Comparison of ENCODE assay signal across 14 mouse cellular contexts in the genomic region with DNA sequence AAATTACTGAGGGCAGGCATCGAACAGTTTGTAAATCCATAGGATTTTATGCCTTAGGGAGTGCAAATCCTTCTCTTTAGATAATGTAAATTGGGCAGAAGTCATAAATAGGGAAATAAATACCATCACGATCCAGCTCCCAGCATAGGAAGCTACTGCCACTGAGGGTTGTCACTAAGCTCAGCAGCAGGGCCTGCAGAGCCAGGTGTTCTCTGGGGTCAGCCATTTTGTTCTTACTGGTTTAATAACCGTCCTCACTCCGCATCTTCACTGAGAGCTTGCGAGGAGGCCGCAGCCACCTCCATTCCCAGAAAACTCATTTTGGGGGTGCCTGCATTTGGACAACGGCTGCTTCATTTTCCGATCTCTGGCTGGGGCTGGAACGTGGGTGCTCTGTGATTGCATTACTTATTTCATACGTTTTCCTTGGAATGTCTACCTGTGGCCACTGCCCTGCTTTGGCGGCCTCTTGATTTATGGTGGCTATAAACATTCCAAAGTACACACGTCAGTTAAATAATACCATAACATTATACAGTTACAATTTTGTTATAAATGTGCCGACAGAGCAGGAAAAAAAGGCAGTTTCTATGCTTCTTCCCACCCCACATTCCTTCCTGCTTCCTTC.
DNase-seq lines count a peak whose midpoint lies in the region; ATAC-seq lines count a peak whose summit lies in the region.
"Had no signal": no experiment of that assay in that cellular context is flagged by ENCODE, and none has a peak within 500 bp of the region (broad histone marks: within the 10 kb centered on the region; RNA-seq: fewer than 3 reads in every experiment).

No protein-coding gene starts in this region.

- WGBS in forebrain, embryonic 10.5 days, result 83% methylated on average over 13 of the region's 13 CpGs
- WGBS in forebrain, embryonic 13.5 days, result 78% methylated on average over 13 of the region's 13 CpGs
- WGBS in liver, embryonic 13.5 days (ENCODE audit: insufficient replicate concordance), result 74% methylated on average over 13 of the region's 13 CpGs
- 43% methylated on average over 13 of the region's 13 CpGs for WGBS in limb, embryonic 11.5 days
- WGBS in stomach, embryonic 15.5 days, result 53% methylated on average over 13 of the region's 13 CpGs
- WGBS in hindbrain, embryonic 11.5 days, result 79% methylated on average over 13 of the region's 13 CpGs

- no peaks in the 10 kb centered on the region for H3K36me3 ChIP-seq in forebrain, embryonic 10.5 days (replicated peaks)
- no peaks in the 10 kb centered on the region for H3K36me3 ChIP-seq in forebrain, embryonic 13.5 days (ENCODE audit: poor library complexity, severe bottlenecking)
- no peaks in the 10 kb centered on the region for H3K36me3 ChIP-seq in liver, embryonic 13.5 days
- no peaks in the 10 kb centered on the region for H3K36me3 ChIP-seq in limb, embryonic 11.5 days (ENCODE audit: control insufficient read depth, insufficient read depth, low read length)
- H3K36me3 ChIP-seq in stomach, embryonic 15.5 days, result no peaks in the 10 kb centered on the region
- no peaks in the 10 kb centered on the region for H3K36me3 ChIP-seq in hindbrain, embryonic 11.5 days (ENCODE audit: control insufficient read depth, insufficient read depth, low read length)

- H3K27ac ChIP-seq in forebrain, embryonic 10.5 days, result no peak overlapping the region
- H3K27ac ChIP-seq in forebrain, embryonic 13.5 days, result no peak overlapping the region
- H3K27ac ChIP-seq in liver, embryonic 13.5 days, result peak overlapping the region; percentile 6; the same call in 1 of the 2 replicates
- no peak overlapping the region for H3K27ac ChIP-seq in limb, embryonic 11.5 days (replicated peaks; ENCODE audit: low read depth, low read length)
- H3K27ac ChIP-seq in stomach, embryonic 15.5 days, result peak overlapping the region; percentile 82
- no peak overlapping the region for H3K27ac ChIP-seq in hindbrain, embryonic 11.5 days (ENCODE audit: low read depth, low read length)
- H3K27ac ChIP-seq: gastrocnemius, adult 2 months had no signal

- peaks cover 20% of the 10 kb centered on the region; the same call in 1 of the 2 replicates for H3K9me3 ChIP-seq in forebrain, embryonic 10.5 days
- peaks cover 7% of the 10 kb centered on the region for H3K9me3 ChIP-seq in forebrain, embryonic 13.5 days (replicated peaks)
- no peaks in the 10 kb centered on the region for H3K9me3 ChIP-seq in liver, embryonic 13.5 days (replicated peaks)
- peaks cover 4% of the 10 kb centered on the region; the same call in 1 of the 2 replicates for H3K9me3 ChIP-seq in limb, embryonic 11.5 days (ENCODE audit: control insufficient read depth, low read length)
- no peaks in the 10 kb centered on the region for H3K9me3 ChIP-seq in stomach, embryonic 15.5 days
- peaks cover 4% of the 10 kb centered on the region; the same call in 1 of the 2 replicates for H3K9me3 ChIP-seq in hindbrain, embryonic 11.5 days (ENCODE audit: control insufficient read depth, low read length)

- ATAC-seq in forebrain, embryonic 13.5 days, result no peak
- no peak for ATAC-seq in liver, embryonic 13.5 days (ENCODE audit: low read depth)
- no peak for ATAC-seq in limb, embryonic 11.5 days (ENCODE audit: insufficient number of reproducible peaks, low FRiP score, low TSS enrichment, low read depth)
- ATAC-seq in stomach, embryonic 15.5 days (ENCODE audit: insufficient read depth, low FRiP score, low read depth), result no peak
- ATAC-seq in hindbrain, embryonic 11.5 days (ENCODE audit: low FRiP score), result no peak
- ATAC-seq: forebrain, embryonic 14.5 days; inflammation-experienced regulatory T-cells, adult 6 months had no signal

- H3K27me3 ChIP-seq in forebrain, embryonic 10.5 days (ENCODE audit: poor library complexity, severe bottlenecking), result no peaks in the 10 kb centered on the region
- no peaks in the 10 kb centered on the region for H3K27me3 ChIP-seq in forebrain, embryonic 13.5 days
- H3K27me3 ChIP-seq in liver, embryonic 13.5 days, result no peaks in the 10 kb centered on the region
- no peaks in the 10 kb centered on the region for H3K27me3 ChIP-seq in limb, embryonic 11.5 days (ENCODE audit: control insufficient read depth, insufficient read depth, low read length)
- no peaks in the 10 kb centered on the region for H3K27me3 ChIP-seq in stomach, embryonic 15.5 days (replicated peaks)
- no peaks in the 10 kb centered on the region for H3K27me3 ChIP-seq in hindbrain, embryonic 11.5 days (ENCODE audit: control insufficient read depth, insufficient read depth, low read length)

- H3K4me2 ChIP-seq in forebrain, embryonic 13.5 days, result no peak overlapping the region
- H3K4me2 ChIP-seq in liver, embryonic 13.5 days, result no peak overlapping the region
- no peak overlapping the region for H3K4me2 ChIP-seq in limb, embryonic 11.5 days (ENCODE audit: low read depth, severe bottlenecking)
- H3K4me2 ChIP-seq in stomach, embryonic 15.5 days, result 0 out of 2 replicates have a peak overlapping the region, but pooled peaks have one; percentile 17
- no peak overlapping the region for H3K4me2 ChIP-seq in hindbrain, embryonic 11.5 days (replicated peaks; ENCODE audit: low read depth, low read length)

- H3K4me1 ChIP-seq in forebrain, embryonic 10.5 days, result peaks cover 24% of the 10 kb centered on the region
- no peaks in the 10 kb centered on the region for H3K4me1 ChIP-seq in forebrain, embryonic 13.5 days
- H3K4me1 ChIP-seq in liver, embryonic 13.5 days (replicated peaks), result no peaks in the 10 kb centered on the region
- H3K4me1 ChIP-seq in limb, embryonic 11.5 days (ENCODE audit: control insufficient read depth, insufficient read depth, low read length), result peaks cover 10% of the 10 kb centered on the region
- peaks cover 10% of the 10 kb centered on the region; the same call in 1 of the 2 replicates for H3K4me1 ChIP-seq in stomach, embryonic 15.5 days
- H3K4me1 ChIP-seq in hindbrain, embryonic 11.5 days (replicated peaks; ENCODE audit: control insufficient read depth, insufficient read depth, low read length), result 0 out of 2 replicates have a peak, but pooled peaks cover 2% of the 10 kb centered on the region

- H3K9ac ChIP-seq in forebrain, embryonic 13.5 days, result no peak overlapping the region
- H3K9ac ChIP-seq in liver, embryonic 13.5 days, result no peak overlapping the region
- no peak overlapping the region for H3K9ac ChIP-seq in limb, embryonic 11.5 days (ENCODE audit: low read length)
- no peak overlapping the region for H3K9ac ChIP-seq in stomach, embryonic 15.5 days
- no peak overlapping the region for H3K9ac ChIP-seq in hindbrain, embryonic 11.5 days (ENCODE audit: low read depth, low read length)

- DNase-seq in forebrain, embryonic 10.5 days (ENCODE audit: extremely low spot score, low spot score), result peak; percentile 9
- no peak for DNase-seq in liver, embryonic 13.5 days
- DNase-seq in liver, result no peak
- peak; percentile 27 for DNase-seq in limb, embryonic 11.5 days (ENCODE audit: low spot score)
- no peak for DNase-seq in urinary bladder, postnatal 25 days (ENCODE audit: low spot score)
- DNase-seq in hindbrain, embryonic 11.5 days (ENCODE audit: low spot score), result no peak
- DNase-seq: gastrocnemius, adult 2 months; left cerebral cortex, postnatal 4 days; right cerebral cortex, adult 18-20 months; thymus, adult 2 months had no signal

- no peak overlapping the region for H3K4me3 ChIP-seq in forebrain, embryonic 10.5 days
- H3K4me3 ChIP-seq in forebrain, embryonic 13.5 days, result no peak overlapping the region
- H3K4me3 ChIP-seq in liver, embryonic 13.5 days (replicated peaks), result no peak overlapping the region
- H3K4me3 ChIP-seq in limb, embryonic 11.5 days (ENCODE audit: low read depth, low read length), result no peak overlapping the region
- H3K4me3 ChIP-seq in stomach, embryonic 15.5 days (replicated peaks), result no peak overlapping the region
- H3K4me3 ChIP-seq in hindbrain, embryonic 11.5 days (ENCODE audit: low read depth, low read length), result no peak overlapping the region
- H3K4me3 ChIP-seq: gastrocnemius, adult 2 months had no signal

Comparison
In these comparisons a context has a peak if more than half of its experiments do, and no peak if none do; other contexts are left out.
1. DNase-seq: peak in forebrain, embryonic 10.5 days (single experiment) and limb, embryonic 11.5 days (single experiment); none in liver, embryonic 13.5 days (single experiment), liver (single experiment), urinary bladder, postnatal 25 days (single experiment) and hindbrain, embryonic 11.5 days (single experiment).
2. H3K27ac ChIP-seq: peak in liver, embryonic 13.5 days (single experiment) and stomach, embryonic 15.5 days (single experiment); none in forebrain, embryonic 10.5 days (single experiment), forebrain, embryonic 13.5 days (single experiment), limb, embryonic 11.5 days (single experiment) and hindbrain, embryonic 11.5 days (single experiment).